Mouse (Mus musculus) brain, embryonic 14.5 days (tissue): ENCODE data around the gene Rflna.

Source experiments
- CTCF ChIP-seq: fragments of 200-500 bp; IDR thresholded peaks from 2 replicates; pipeline ENCODE4 v1.5.1; 2012; ENCODE audit warnings: inconsistent platforms, mild to moderate bottlenecking, moderate library complexity, borderline replicate concordance; ENCODE audit not compliant: insufficient read depth, insufficient read length; ENCODE audit errors: extremely low read depth
- POLR2A ChIP-seq: fragments of 200-500 bp; IDR thresholded peaks from 2 replicates; pipeline ENCODE4 v1.6.1; 2012; ENCODE audit warnings: mild to moderate bottlenecking, inconsistent platforms, borderline replicate concordance; ENCODE audit not compliant: poor library complexity, insufficient read depth, insufficient read length, severe bottlenecking; ENCODE audit errors: extremely low read depth

DNA sequence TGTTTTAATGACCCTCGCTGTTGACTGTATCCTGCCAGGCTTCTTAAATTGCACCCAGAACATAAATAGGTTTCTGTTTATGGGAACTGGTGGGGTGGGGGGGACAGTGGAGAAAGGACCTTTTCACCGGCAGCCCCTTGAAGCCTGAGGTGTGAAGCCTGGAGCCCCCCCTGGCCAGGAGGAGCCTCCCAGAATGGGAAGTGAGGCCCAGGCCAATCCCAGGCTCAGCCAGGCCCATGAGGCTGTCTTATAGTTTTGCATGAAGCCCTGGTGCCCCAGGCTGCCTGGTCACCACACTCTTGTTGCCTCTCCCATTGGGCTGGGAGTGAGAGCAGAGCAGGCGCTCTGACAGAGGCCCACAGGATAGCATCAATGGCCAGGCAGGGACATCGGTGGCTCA, 5.1 kb upstream of the Rflna start:
- TF ChIP-seq POLR2A: no peak
- TF ChIP-seq CTCF: no peak
